Mouse (Mus musculus): ENCODE results near the gene Rnf214. TPM values are rescaled to one million over a fixed set of nuclear protein-coding genes. Genes with fewer than 3 reads are reported as not detected.
"Not testable (repeated sequence)": the region's sequence is repeated elsewhere in the genome, so short reads cannot be mapped to it uniquely, and the experiment has no call there.

Rnf214 gene
- total RNA-seq, 2 experiments from 2014 or later = 30.6 to 31.4 TPM

DNA sequence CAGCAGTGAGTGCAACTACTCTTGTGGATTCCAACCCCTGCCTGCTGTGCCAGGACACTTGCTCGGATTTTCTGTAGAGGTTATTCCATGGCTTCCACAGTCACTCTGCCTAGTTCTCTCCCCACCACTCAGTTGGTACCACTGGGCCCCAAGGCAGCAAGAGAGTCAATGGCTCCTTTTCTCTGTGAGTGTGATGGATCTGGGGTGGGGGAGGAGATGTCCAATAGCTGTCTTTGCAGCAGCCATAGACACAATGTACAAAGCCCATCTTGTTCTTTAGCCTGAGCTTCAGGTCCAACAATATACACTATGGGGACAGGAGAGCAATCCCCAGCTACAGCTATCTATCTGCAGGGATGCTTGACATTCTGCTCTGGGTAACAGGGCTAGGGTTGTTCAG lies 52.6 kb downstream of the Rnf214 start:
- DNase-seq (ENCODE audit: low spot score) = no peak
- intact Hi-C loops (cut with DNase I) = no loop called here

DNA sequence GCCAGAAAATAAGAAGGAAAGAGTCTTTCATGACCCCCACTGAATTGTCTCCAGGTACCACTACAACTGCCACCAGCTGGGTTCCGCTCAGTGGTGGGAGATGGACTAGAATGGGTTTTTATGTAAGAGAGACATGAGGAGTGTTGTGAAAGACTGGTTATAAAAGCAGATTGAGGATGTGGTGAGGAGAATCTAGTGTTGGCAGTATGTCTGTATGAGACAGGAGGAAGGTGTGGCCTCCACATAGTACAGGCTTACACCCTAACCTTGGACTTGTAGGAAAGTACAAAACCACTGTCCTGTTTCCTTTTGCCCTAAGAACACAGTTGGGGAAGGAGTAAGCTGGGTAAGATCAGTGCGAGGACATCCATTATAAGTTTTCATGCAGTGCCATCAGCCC lies 53.0 kb downstream of the Rnf214 start:
- intact Hi-C loops (cut with DNase I) = no loop called here
- no peak for DNase-seq (ENCODE audit: low spot score)

DNA sequence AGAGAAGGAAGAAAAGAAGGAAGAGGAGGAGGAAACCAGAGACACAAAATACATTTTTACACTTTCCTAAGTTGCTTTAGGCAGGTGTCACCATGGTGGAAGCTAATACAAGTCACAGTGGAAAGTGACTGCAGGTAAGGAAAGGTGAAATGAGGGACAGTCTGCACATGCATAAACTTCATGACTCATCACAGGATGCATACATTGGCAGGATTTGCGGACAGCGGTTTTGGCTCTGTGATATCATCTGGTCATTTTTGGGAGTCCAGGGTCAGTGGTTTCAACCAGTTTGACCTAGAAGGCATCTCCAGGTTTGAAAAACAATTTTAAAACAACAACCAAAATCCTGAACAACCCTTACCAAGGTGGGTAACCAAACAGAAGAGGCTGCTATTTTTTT lies 54.9 kb downstream of the Rnf214 start:
- intact Hi-C loops (cut with DNase I) = no loop called here
- DNase-seq (ENCODE audit: low spot score) = no peak

DNA sequence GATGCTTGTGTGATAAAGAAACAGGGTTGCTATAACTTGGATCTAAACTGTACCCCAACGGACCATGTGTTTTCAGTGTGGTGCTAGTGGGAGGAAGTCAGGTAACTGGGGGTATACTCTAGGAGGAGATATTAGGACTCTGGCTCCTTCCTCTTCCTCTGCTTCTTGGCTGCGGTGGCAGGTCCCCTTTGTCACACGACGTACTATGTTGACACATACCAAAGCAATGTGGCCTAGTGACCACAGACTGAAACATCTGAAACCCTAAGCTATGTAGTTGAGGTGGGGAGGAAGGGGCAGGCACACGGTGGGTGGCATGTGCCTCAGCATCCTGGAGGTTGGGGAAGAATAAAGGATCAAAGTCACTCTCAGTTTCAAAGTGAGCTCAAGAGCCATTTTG lies 55.4 kb downstream of the Rnf214 start:
- no peak for DNase-seq (ENCODE audit: low spot score)
- intact Hi-C loops (cut with DNase I) = no loop called here

DNA sequence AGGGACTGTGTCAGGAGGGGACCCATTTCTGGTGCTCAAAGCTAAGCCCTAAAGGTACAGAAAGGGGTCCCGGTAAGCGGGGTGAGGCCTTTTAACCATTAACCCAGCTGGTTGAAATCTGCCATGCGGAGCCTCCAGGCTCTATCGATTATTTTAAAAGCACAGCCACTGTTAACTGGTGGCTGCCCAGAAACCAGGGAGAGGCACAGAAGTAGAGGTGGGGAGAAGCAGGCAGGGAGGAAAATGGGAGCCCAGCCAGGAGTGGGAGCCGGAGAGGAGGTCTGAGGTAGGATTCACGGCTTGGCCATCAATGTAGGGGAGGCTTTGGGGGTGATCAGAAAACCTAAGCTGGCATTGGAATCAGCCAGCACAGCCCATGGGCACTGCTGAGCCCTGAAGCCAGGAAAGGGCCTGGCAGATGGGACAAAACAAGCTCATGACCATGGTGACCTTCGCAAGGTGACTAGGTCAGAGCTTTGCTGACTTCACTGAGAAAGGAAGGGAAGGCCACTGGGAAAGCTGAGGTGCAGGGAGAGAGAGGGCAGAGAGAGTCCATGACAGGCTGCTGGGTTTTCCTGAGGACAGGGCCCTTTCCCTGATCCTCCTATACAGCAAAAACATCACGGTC lies 56.1 kb downstream of the Rnf214 start:
- DNase-seq (ENCODE audit: low spot score) = no peak

DNA sequence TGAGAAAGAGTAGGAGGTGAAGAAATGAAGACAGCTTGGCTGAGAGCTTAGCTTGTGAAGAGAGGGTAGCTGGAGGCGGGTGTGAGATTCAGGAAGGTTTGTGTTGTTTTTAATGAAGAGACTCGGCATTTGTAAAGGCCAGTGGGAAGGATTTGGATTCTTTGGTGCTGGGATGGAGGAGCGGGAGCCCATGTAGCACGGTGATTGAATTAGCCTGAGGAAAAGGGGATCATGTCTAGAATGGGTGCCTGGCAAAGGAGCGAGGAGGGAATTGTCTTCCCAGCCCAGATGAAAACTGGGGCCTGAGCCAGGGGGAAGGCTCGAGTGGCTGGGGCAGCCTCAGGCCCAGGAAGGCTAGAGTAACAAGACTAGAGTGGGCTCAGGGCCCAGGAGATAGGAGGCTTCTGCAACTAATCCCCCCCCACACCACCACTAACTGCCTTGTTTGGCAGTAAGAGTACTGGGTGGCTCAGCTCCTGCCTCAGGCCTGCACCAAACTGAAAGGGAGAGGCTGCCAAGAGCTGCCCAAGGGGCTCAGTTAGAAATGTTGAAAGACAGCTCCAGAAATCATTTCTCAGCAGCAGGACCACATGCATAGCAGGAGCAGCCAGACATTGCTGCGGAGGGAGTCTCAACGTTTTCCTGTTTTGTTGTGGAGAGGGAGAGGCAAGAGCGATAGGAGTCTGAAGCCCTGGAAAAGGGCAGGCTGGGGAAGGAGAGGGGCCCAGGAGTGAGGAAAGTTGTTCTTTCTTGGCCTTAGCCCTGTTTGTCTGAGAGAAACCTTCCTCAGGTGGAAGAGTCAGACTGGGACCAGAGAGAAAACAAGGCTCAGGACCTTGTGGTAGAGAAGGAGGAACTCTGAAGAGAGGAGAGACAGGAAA lies 56.9 kb downstream of the Rnf214 start:
- intact Hi-C loops (cut with DNase I) = no loop called here

More for the DNA sequence above, 56.1 kb downstream of the Rnf214 start:
- intact Hi-C loops (cut with DNase I) = no loop called here

DNA sequence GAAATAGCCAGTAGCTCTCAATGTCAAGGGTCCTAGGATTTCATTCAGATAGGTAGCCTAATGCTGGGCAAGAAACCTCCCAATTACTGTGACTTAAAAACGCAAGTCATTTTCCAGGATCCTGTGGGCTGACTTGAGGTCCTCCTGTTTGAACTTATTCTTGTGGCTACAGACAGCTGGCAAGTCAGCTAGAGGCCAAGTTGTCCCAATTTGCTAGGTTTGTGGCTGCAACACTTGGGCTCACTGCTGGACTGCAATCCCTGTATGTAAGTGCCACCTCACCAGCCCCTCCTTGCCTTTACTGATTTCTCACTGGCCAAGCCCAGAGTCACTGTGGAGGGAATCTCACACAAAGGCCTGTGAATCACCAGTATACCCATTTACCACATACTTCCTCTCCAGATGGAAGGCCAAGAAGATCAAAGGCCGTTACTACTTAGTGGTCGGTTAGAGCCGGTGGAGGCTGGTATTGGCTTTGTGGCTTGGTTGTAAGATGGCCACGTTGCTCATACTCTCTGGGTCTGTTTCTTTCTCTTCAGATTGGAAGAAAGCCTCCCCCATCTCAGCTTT lies 59.7 kb downstream of the Rnf214 start:
- no peak for DNase-seq (ENCODE audit: low spot score)
- intact Hi-C loops (cut with DNase I) = no loop called here

More for the DNA sequence above, 56.9 kb downstream of the Rnf214 start:
- peak; percentile 64 for DNase-seq (ENCODE audit: low spot score)

DNA sequence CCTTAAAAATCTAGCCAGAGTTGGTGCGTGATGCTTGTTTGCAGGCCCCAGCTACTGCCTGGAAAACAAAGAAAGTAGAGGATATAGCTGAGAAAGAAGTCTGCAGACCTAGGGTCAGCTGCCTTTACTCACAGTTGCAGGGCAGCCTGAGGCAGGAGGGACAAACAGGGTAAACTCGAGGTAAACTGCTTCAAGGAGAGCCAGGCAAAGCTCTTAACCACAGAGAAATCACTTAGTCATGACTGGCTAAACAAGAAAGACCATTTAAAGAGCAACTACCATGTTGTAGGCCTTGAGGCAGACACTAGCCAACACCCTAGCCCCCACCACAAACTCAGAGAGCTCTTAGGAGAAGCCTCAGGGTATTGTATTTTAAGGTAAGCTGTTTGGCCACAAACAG lies 60.5 kb downstream of the Rnf214 start:
- DNase-seq (ENCODE audit: low spot score); intact Hi-C loops (cut with DNase I): not testable (repeated sequence)

DNA sequence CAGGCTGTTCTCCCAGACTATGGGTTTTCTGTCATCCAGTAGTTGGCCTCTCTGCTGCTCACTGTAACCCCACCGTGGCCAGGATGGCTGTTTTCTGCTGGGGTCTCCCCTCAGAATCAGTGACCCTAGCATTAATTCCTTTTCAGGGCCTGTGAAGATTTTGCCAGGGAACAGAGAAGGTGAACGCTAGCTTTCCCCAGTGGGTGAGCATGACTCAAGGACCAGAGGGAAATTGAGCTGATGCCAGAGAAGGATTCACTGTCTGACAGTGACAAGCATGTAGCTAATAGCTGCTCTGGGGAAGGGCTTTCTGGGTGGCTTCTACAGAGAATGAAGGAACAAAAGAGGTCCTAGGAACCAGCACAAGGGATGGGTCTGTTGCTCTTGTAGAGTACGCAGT lies 61.2 kb downstream of the Rnf214 start:
- DNase-seq (ENCODE audit: low spot score) = no peak
- intact Hi-C loops (cut with DNase I) = no loop called here

DNA sequence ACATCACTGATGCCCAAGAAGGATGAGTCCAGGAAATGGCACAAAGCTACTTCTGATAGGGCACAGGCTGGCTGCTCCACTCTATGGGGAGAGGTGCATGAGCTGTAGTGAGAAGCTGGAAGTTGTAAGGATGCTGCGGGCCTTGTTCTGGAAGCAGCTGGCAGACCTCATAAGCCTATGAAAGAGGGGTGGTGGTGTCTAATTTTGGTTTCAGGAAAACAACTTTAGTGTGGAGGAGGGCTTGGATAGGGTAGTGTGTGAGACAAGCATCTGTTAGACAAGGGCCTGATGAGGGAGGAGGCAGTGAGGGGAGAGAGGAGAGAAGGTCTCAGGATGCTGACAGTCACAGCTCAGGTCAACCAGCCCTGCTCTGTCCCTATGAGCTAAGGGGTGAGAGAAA lies 62.9 kb downstream of the Rnf214 start:
- intact Hi-C loops (cut with DNase I) = no loop called here
- no peak for DNase-seq (ENCODE audit: low spot score)

DNA sequence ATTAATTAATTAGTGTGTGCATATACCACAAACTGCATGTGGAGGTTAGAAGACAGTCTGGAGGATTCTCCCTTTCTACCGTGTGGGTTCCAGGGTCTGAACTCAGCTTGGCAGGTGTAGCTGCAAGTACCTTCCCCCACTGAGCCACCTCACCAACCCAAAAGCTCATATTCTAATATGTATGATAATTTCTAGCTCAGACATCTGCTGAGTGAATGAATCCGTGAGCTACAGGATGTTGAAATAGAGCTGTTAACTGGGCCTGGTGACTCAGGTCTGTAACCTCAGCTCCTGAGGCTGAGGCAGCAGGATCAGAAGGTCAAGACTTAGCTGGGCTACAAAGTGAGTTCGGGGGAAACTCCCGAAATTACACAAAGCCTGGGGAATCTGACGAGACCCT lies 63.7 kb downstream of the Rnf214 start:
- DNase-seq (ENCODE audit: low spot score) = no peak
- intact Hi-C loops (cut with DNase I) = no loop called here

DNA sequence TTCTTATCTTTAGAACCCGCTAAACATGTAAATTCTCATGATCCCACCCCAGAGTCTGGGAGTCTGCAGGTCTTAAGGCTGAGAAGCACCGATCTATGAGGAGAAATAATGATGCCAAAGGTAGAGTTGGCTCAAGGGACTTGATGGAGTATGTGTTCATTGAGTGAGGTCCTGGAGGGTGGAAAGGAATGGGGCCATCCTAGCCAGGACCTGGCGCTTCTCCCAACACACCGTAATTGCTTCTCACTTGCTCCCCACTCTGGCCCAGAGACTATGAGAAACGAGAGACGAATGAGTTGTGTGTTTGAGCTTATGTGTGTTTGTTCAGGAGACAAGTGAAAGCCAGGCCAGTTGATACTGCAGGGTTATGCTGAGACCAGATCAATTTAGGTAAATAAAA lies 65.3 kb downstream of the Rnf214 start:
- no peak for DNase-seq (ENCODE audit: low spot score)
- intact Hi-C loops (cut with DNase I) = no loop called here

DNA sequence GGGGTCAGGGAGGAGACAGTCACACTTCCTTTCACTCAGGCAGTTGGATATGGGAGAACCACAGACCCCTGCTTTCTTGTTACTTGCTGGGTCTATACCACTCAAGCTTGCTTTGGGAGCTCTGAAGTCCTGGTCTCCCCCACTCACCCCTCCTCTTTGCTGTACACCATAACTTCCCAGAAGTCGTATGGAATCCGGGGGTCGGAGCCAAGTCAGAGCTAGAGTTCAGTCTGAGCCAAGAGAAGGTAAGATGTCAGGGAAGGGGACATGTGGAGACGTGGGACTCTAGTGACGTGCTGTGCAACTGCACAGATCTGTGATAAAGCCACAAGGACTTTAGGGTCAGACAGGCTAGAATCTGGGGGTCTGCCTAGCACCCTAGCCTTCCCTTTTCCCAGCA lies 66.4 kb downstream of the Rnf214 start:
- no peak for DNase-seq (ENCODE audit: low spot score)

DNA sequence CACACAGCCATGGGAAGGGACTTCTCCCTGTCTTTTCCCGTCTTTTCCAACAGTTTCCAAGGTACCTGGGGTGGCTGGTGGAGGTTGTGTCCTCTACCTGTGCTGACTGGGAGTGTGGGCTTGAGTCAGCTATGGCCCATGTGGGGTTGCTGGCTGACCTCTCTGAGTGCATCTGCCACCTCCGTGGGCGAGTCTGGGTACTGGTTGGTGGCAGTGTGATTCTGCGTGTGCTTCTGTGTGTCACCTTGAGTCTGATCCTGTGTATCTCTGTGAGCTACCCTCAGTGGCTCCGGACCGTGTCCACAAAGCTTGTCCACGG lies 66.8 kb downstream of the Rnf214 start:
- intact Hi-C loops (cut with DNase I) = no loop called here
- DNase-seq (ENCODE audit: low spot score) = no peak

More for the DNA sequence above, 66.4 kb downstream of the Rnf214 start:
- intact Hi-C loops (cut with DNase I) = no loop called here

DNA sequence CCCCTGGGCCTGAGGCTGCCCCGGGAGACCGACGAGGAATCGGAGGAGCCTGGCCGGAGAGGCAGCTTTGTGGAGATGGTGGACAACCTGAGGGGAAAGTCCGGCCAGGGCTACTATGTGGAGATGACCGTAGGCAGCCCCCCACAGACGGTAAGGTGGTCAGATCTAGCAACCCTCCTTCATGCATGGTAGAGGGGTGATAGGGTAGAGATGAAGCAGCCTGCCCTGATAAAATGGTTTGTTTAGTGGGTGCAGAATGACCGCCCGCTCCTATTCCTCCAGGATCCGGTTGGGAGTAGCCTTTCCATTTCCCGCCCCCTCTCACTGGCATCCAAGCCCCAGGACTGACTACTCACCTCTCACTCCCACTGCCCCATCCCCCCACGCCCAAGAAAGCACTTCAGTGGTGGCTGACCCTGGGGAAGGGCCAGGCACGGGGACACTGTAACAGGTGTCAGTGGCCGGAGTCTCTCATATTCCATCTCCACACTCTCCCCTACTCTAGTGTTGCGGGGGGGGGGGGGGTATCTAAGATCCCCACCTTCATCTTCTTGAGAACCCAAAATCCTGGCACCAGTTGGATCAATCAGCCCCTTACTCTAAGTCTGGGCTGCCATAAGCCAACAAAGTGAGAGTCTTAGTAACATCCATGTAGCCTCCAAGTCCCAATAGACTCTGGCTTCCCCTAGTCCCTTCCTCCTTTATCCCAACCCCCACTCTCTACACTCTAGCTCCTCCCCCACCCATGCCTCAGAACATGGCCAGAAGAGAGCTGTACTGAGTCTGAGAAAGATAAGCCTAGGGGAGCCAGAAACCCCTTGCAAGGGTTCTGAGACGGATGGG lies 67.4 kb downstream of the Rnf214 start:
- DNase-seq (ENCODE audit: low spot score) = no peak
- intact Hi-C loops (cut with DNase I) = no loop called here

DNA sequence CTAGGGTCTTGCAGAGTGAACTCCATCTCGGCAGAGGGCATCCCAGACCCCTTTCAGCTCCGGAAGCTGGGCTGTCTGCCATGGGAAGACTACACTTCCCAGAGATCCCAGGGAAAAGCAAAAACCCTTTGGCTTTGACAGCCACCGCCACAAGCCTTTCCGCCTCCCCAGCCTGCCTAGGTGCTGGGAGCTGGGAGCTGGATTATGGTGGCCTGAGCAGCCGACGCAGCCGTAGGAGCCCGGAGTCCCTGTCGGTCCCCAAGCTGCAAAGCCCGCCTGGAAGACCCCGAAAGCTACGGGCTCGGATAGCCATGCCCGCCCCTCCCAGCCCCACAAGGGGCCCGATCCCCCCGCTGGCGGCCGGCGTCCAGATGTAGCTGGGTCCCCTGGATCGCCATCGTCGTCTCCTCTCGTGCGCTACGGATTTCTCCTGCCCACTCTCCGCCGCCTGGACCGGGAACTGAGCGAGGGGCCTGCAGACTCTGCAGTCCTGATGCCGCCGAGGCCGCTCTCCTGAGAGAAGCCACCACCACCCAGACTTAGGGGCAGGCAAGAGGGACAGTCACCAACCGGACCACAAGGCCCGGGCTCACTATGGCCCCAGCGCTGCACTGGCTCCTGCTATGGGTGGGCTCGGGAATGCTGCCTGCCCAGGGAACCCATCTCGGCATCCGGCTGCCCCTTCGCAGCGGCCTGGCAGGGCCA lies 68.1 kb downstream of the Rnf214 start, which contains the start of gene Bace1:
Bace1 (plus strand) TSS at position 147 of the 705 bp plus-strand sequence.
- intact Hi-C loops (cut with DNase I) = no loop called here
- peak; percentile 69 for DNase-seq (ENCODE audit: low spot score)

DNA sequence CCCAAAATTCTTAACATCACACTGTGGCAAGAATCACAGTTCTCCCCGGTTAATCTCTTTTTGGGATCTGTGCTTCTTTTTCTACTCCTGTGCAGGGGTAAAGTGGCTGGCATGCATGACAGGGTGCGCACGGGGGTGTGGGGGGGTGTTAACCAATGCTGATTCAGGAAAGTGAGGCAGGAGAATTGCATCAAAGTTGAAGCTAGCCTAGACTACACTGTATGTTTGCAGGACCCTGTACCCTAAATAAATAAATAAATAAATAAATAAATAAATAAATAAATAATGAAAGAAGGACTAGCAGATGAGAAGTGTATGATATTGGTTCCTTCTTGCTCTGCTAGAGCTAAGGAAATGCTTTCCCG lies 68.7 kb downstream of the Rnf214 start:
- no peak for DNase-seq (ENCODE audit: low spot score)
- intact Hi-C loops (cut with DNase I) = no loop called here

DNA sequence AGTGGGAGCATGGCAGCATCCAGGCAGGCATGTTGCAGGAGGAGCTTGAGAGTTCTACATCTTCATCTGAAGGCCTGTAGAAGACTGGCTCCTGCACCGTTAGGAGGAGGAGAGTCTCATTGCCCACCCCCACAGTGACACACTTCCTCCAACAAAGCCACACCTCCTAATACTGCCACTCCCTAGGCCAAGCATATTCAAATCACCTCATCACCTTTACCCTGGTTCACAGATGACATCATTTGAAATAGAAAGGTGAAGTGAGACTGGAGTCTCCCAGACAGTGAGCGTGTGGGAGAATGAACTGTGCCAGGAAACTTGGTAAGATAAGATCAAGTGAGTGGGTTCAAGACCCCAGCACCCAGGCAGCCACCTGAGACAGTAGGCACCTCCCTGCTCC lies 73.2 kb downstream of the Rnf214 start:
- DNase-seq (ENCODE audit: low spot score) = no peak
- intact Hi-C loops (cut with DNase I) = no loop called here

DNA sequence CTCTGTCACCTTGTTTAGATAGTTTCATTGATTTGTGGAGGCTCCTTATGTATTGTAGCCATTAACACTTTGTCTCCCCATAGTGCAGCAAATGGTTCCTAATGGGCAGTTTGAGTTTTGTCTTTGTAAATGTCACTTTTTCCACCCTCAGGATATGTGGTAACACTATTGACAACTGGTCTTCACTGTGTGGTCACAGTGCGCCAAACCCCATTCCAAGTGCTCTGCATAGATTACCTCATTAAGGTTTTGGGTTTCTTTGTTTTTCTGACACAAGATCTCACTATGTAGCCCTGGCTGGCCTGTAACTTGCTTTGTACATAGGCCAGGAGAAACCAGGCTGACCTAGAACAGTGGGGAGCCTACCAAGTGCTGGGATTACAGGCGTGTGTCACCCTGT lies 73.8 kb downstream of the Rnf214 start:
- intact Hi-C loops (cut with DNase I) = no loop called here
- DNase-seq (ENCODE audit: low spot score) = no peak

DNA sequence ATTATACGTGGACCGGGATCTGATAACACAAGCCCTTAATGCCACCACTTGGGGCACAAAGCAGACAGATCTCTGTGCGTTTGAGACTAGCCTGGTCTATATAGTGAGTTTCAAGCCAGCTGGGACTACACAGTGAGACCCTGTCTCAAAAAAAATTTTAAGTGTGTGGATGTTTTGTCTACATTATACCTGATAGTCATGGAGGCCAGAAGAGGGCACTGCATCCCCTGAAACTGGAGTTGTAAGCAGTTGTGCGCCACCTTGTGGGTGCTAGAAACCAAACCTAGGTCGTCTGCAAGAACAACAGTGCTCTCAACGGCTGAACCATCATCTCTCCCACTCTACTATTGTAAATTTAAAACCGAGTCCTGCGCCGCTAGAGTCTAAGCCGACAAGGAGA lies 77.6 kb downstream of the Rnf214 start:
- intact Hi-C loops (cut with DNase I) = no loop called here
- no peak for DNase-seq (ENCODE audit: low spot score)
